Mouse (Mus musculus) forebrain, embryonic 11.5 days (tissue): ENCODE results near the gene Csf3r. TPM values are rescaled to one million over a fixed set of nuclear protein-coding genes. Genes with fewer than 3 reads are reported as not detected.

Experiments used
- ATAC-seq: fragments of 200-750 bp; cut with Nextera tagmentation; replicated peaks from 2 replicates; pipeline ENCODE4 v1.8.0; 2017; ENCODE audit warnings: moderate TSS enrichment; ENCODE audit not compliant: low FRiP score
- DNase-seq: peaks from one replicate; pipeline ENCODE4 v3.0.0-alpha.2; 2017; ENCODE audit warnings: low spot score
- H3K27ac ChIP-seq: fragments of 300-500 bp; sonication (generic); 2 replicates; pipeline ENCODE4 v1.5.1; 2014; ENCODE audit warnings: low read depth, low read length
- H3K27me3 ChIP-seq: fragments of 300-500 bp; sonication (generic); 2 replicates; pipeline ENCODE4 v1.6.1; 2014; ENCODE audit warnings: mild to moderate bottlenecking, low read length, mixed read lengths; ENCODE audit not compliant: control insufficient read depth, insufficient read depth
- H3K36me3 ChIP-seq: fragments of 300-500 bp; sonication (generic); 2 replicates; pipeline ENCODE4 v1.6.1; 2014; ENCODE audit warnings: mild to moderate bottlenecking, low read length, moderate library complexity, mixed read lengths; ENCODE audit not compliant: control insufficient read depth, insufficient read depth
- H3K4me1 ChIP-seq: fragments of 300-500 bp; sonication (generic); replicated peaks from 2 replicates; pipeline ENCODE4 v1.6.1; 2014; ENCODE audit warnings: low read length, mixed read lengths; ENCODE audit not compliant: control insufficient read depth, insufficient read depth
- H3K4me2 ChIP-seq: fragments of 300-500 bp; sonication (generic); 2 replicates; pipeline ENCODE4 v1.6.1; 2014; ENCODE audit warnings: low read depth, mild to moderate bottlenecking, low read length, moderate library complexity, mixed read lengths; ENCODE audit not compliant: severe bottlenecking
- H3K4me3 ChIP-seq: fragments of 300-500 bp; sonication (generic); 2 replicates; pipeline ENCODE4 v1.5.1; 2014; ENCODE audit warnings: low read depth, low read length
- H3K9ac ChIP-seq: fragments of 300-500 bp; sonication (generic); 2 replicates; pipeline ENCODE4 v1.6.1; 2014; ENCODE audit warnings: low read length
- H3K9me3 ChIP-seq: fragments of 300-500 bp; sonication (generic); 2 replicates; pipeline ENCODE4 v1.6.1; 2016; ENCODE audit warnings: low read length, mixed read lengths; ENCODE audit not compliant: control insufficient read depth
- WGBS: fragments of 180-500 bp; shearing (Covaris S2); extraction: QIAGEN DNeasy Blood & Tissue Kit; methylation state at CpG from one replicate; pipeline ENCODE4 v1.1.7; 2014; 5-methylcytosine and 5-hydroxymethylcytosine counted together
- polyA plus RNA-seq: library from polyadenylated mRNA; unstranded; fragments of >200 nt; fragmentation: Nextera tagmentation; extraction: Ambion mirVana; gene quantifications from 2 replicates; pipeline ENCODE4 v1.2.1, GENCODE M21; 2014

Gene Csf3r
- polyA plus RNA-seq, 1 experiment from 2014 or later: 0.48 TPM

GRCm38 (mm10) chr4:126030705-126031104 lies 6.4 kb downstream of the Csf3r start:
- ATAC-seq (no peak), DNase-seq (no peak)
- Histone ChIP-seq H3K4me3 (no peak overlapping the region), H3K4me1 (no peaks in the 10 kb centered on the region), H3K27ac (no peak overlapping the region), H3K4me2 (no peak overlapping the region), H3K27me3 (no peaks in the 10 kb centered on the region), H3K36me3 (no peaks in the 10 kb centered on the region), H3K9me3 (no peaks in the 10 kb centered on the region), H3K9ac (no peak overlapping the region)
- WGBS: 80% methylated on average over 5 of the region's 5 CpGs

- H3K27me3 ChIP-seq: no peaks in the 10 kb centered on the region
- no peak overlapping the region for H3K9ac ChIP-seq
- no peak overlapping the region for H3K27ac ChIP-seq
- no peak for ATAC-seq
- H3K4me3 ChIP-seq: no peak overlapping the region
- no peaks in the 10 kb centered on the region for H3K36me3 ChIP-seq
- 85% methylated on average over 5 of the region's 5 CpGs for WGBS
- no peaks in the 10 kb centered on the region for H3K4me1 ChIP-seq
- no peak overlapping the region for H3K4me2 ChIP-seq
- DNase-seq: no peak
- H3K9me3 ChIP-seq: no peaks in the 10 kb centered on the region
These were observed 11.1 kb downstream of the Csf3r start for GRCm38 (mm10) chr4:126035413-126035812.

- Histone ChIP-seq H3K9ac (peak within 1 kb of the TSS; percentile 84), H3K27me3 (no peaks in the 10 kb centered on the region), H3K36me3 (no peaks in the 10 kb centered on the region; the same call in 1 of the 2 replicates), H3K27ac (0 out of 2 replicates have a peak within 1 kb of the TSS, but pooled peaks have one; percentile 46), H3K4me3 (peak within 1 kb of the TSS; percentile 75), H3K4me1 (no peaks in the 10 kb centered on the region), H3K9me3 (no peaks in the 10 kb centered on the region), H3K4me2 (peak within 1 kb of the TSS; percentile 90)
- WGBS: under 1% methylated on average over 56 of the region's 56 CpGs
- ATAC-seq (peak; percentile 94), DNase-seq (peak; percentile 93)
These were observed 22.7 kb downstream of the Csf3r start, which contains the start of gene Mrps15 for GRCm38 (mm10) chr4:126046851-126047585. Mrps15 (plus strand) TSS chr4:126046925.

GRCm38 (mm10) chr4:126051617-126052016 lies 27.3 kb downstream of the Csf3r start:
- H3K36me3 ChIP-seq: peaks cover 4% of the 10 kb centered on the region
- H3K9me3 ChIP-seq: no peaks in the 10 kb centered on the region
- no peak overlapping the region for H3K4me3 ChIP-seq
- no peak overlapping the region for H3K4me2 ChIP-seq
- no peak overlapping the region for H3K9ac ChIP-seq
- no peak for ATAC-seq
- H3K27me3 ChIP-seq: no peaks in the 10 kb centered on the region
- no peak for DNase-seq
- 85% methylated on average over 7 of the region's 7 CpGs for WGBS
- H3K27ac ChIP-seq: no peak overlapping the region
- no peaks in the 10 kb centered on the region for H3K4me1 ChIP-seq

- WGBS: 18% methylated on average over 19 of the region's 19 CpGs
- Histone ChIP-seq H3K9me3 (no peaks in the 10 kb centered on the region), H3K9ac (peak overlapping the region; percentile 80), H3K4me2 (peak overlapping the region; percentile 68), H3K27me3 (no peaks in the 10 kb centered on the region), H3K4me1 (no peaks in the 10 kb centered on the region), H3K4me3 (peak overlapping the region; percentile 65), H3K27ac (no peak overlapping the region), H3K36me3 (peaks cover 4% of the 10 kb centered on the region)
- ATAC-seq (no peak; the same call in 1 of the 2 replicates), DNase-seq (peak; percentile 30)
These were observed 33.1 kb downstream of the Csf3r start for GRCm38 (mm10) chr4:126057207-126058133.

- WGBS: under 1% methylated on average over 57 of the region's 57 CpGs
- H3K4me1 ChIP-seq: no peaks in the 10 kb centered on the region
These were observed 34.0 kb downstream of the Csf3r start, which contains the start of gene Oscp1 for GRCm38 (mm10) chr4:126058134-126058996. Oscp1 (plus strand) TSS chr4:126058565.

GRCm38 (mm10) chr4:126058997-126059362 lies 34.6 kb downstream of the Csf3r start:
- Histone ChIP-seq H3K27me3 (no peaks in the 10 kb centered on the region), H3K4me1 (no peaks in the 10 kb centered on the region), H3K9ac (peak overlapping the region; percentile 80), H3K36me3 (peaks cover 4% of the 10 kb centered on the region; the same call in 1 of the 2 replicates), H3K4me2 (peak overlapping the region; percentile 68), H3K27ac (no peak overlapping the region), H3K9me3 (no peaks in the 10 kb centered on the region), H3K4me3 (peak overlapping the region; percentile 65)
- DNase-seq: no peak
- WGBS: 44% methylated on average over 9 of the region's 9 CpGs
- no peak for ATAC-seq

More at GRCm38 (mm10) chr4:126058134-126058996, 34.0 kb downstream of the Csf3r start, which contains the start of gene Oscp1:
- H3K36me3 ChIP-seq: peaks cover 4% of the 10 kb centered on the region
- peak; percentile 94 for DNase-seq
- H3K9ac ChIP-seq: peak within 1 kb of the TSS; percentile 80
- H3K9me3 ChIP-seq: no peaks in the 10 kb centered on the region
- H3K27me3 ChIP-seq: no peaks in the 10 kb centered on the region
- H3K4me2 ChIP-seq: peak within 1 kb of the TSS; percentile 68
- peak; percentile 99 for ATAC-seq
- peak within 1 kb of the TSS; percentile 65 for H3K4me3 ChIP-seq
- H3K27ac ChIP-seq: 0 out of 2 replicates have a peak within 1 kb of the TSS, but pooled peaks have one; percentile 43

GRCm38 (mm10) chr4:126062856-126063255 lies 38.5 kb downstream of the Csf3r start:
- Histone ChIP-seq H3K4me3 (no peak overlapping the region), H3K9me3 (no peaks in the 10 kb centered on the region)

More at GRCm38 (mm10) chr4:126062856-126063255, 38.5 kb downstream of the Csf3r start:
- Histone ChIP-seq H3K4me2 (no peak overlapping the region), H3K27ac (no peak overlapping the region), H3K27me3 (no peaks in the 10 kb centered on the region), H3K36me3 (no peaks in the 10 kb centered on the region), H3K4me1 (no peaks in the 10 kb centered on the region), H3K9ac (no peak overlapping the region)
- 33% methylated on average over 1 of the region's 1 CpGs for WGBS
- no peak for ATAC-seq
- no peak for DNase-seq
